Mouse (Mus musculus): ENCODE data around the gene Lamc1.

GRCm38 (mm10) chr1:153210198-153210597, 122.4 kb downstream of the Lamc1 start:
- TF ChIP-seq POLR2A (IDR thresholded peaks at IDR 0.05; ENCODE audit: extremely low read depth, insufficient read depth, low read length), result no peak
- TF ChIP-seq CTCF (IDR thresholded peaks at IDR 0.05; ENCODE audit: low read depth, low read length), result no peak
